34 mouse cellular contexts compared by ENCODE assay signal in genomic region chr4:152961677-152962076, GRCm38 (mm10).
"Had no signal": no experiment of that assay in that cellular context is flagged by ENCODE, and none has a peak within 500 bp of the region (broad histone marks: within the 10 kb centered on the region; RNA-seq: fewer than 3 reads in every experiment).

No protein-coding gene starts in this region.

- H3K4me3 ChIP-seq: heart, embryonic 10.5 days; heart, embryonic 12.5 days; heart, embryonic 13.5 days; heart, embryonic 15.5 days; hindbrain, embryonic 10.5 days; hindbrain, embryonic 12.5 days; hindbrain, embryonic 13.5 days; hindbrain, embryonic 15.5 days; intestine, embryonic 15.5 days; kidney, embryonic 15.5 days; layer of hippocampus, adult 2 months had no signal

- ATAC-seq: hindbrain, embryonic 16.5 days; hindbrain, postnatal 0 days; inflammation-experienced regulatory T-cells, adult 6 months; intestine, embryonic 15.5 days; intestine, embryonic 16.5 days; intestine, postnatal 0 days had no signal

- H3K4me2 ChIP-seq: heart, embryonic 11.5 days; heart, embryonic 12.5 days; heart, embryonic 13.5 days; heart, embryonic 15.5 days; hindbrain, embryonic 12.5 days; hindbrain, embryonic 13.5 days; hindbrain, embryonic 14.5 days; hindbrain, embryonic 15.5 days; intestine, embryonic 15.5 days; kidney, embryonic 15.5 days had no signal

- DNase-seq: heart, postnatal 10 days; heart, postnatal 14 days; heart, postnatal 36 days; heart, postnatal 4 days; kidney, adult 11 months; kidney, adult 18-20 months; kidney, adult 2 months; kidney, adult 8-10 months; kidney, adult 9 months; kidney, postnatal 10 days; kidney, postnatal 14 days; kidney, postnatal 25 days; kidney, postnatal 36 days; layer of hippocampus, adult 9-11 months; layer of hippocampus, postnatal 36 days had no signal

- H3K9ac ChIP-seq: heart, embryonic 12.5 days; heart, embryonic 13.5 days; heart, embryonic 15.5 days; hindbrain, embryonic 12.5 days; hindbrain, embryonic 13.5 days; hindbrain, embryonic 14.5 days; hindbrain, embryonic 15.5 days; intestine, embryonic 15.5 days; kidney, embryonic 15.5 days had no signal

- H3K9me3 ChIP-seq: heart, embryonic 10.5 days; heart, embryonic 15.5 days; hindbrain, embryonic 12.5 days; hindbrain, embryonic 13.5 days; hindbrain, embryonic 15.5 days; intestine, embryonic 15.5 days; kidney, embryonic 15.5 days had no signal

- H3K27ac ChIP-seq: heart, embryonic 10.5 days; heart, embryonic 13.5 days; heart, embryonic 15.5 days; hindbrain, embryonic 10.5 days; hindbrain, embryonic 12.5 days; hindbrain, embryonic 13.5 days; hindbrain, embryonic 14.5 days; hindbrain, embryonic 15.5 days; hindbrain, postnatal 0 days; intestine, embryonic 15.5 days; kidney, embryonic 15.5 days; kidney, postnatal 0 days; layer of hippocampus, adult 2 months had no signal

- H3K27me3 ChIP-seq: heart, embryonic 15.5 days; hindbrain, embryonic 12.5 days; hindbrain, embryonic 13.5 days; hindbrain, embryonic 15.5 days; intestine, embryonic 15.5 days; kidney, embryonic 15.5 days had no signal

- H3K4me1 ChIP-seq: heart, embryonic 10.5 days; heart, embryonic 12.5 days; heart, embryonic 13.5 days; heart, embryonic 15.5 days; hindbrain, embryonic 10.5 days; hindbrain, embryonic 12.5 days; intestine, embryonic 15.5 days had no signal

- H3K36me3 ChIP-seq: heart, embryonic 10.5 days; heart, embryonic 12.5 days; heart, embryonic 13.5 days; heart, embryonic 15.5 days; hindbrain, embryonic 10.5 days; hindbrain, embryonic 12.5 days; hindbrain, embryonic 13.5 days; hindbrain, embryonic 15.5 days; intestine, embryonic 15.5 days; kidney, embryonic 15.5 days had no signal
